Mouse (Mus musculus): ENCODE measurements around the gene Ilvbl.
"Not testable (repeated sequence)": the region's sequence is repeated elsewhere in the genome, so short reads cannot be mapped to it uniquely, and the experiment has no call there.

The Ilvbl gene

GRCm38 (mm10) chr10:78574250-78575104 is at the start of gene Ilvbl:
Gene Ilvbl (plus strand): TSS chr10:78574346.
- DNase-seq (ENCODE audit: low read depth, low spot score) = peak; percentile 96

GRCm38 (mm10) chr10:78525071-78525470 is 49.1 kb upstream of the Ilvbl start:
- not testable (repeated sequence) for DNase-seq (ENCODE audit: low read depth, low spot score)

- DNase-seq (ENCODE audit: low read depth, low spot score) = no peak
Measured at GRCm38 (mm10) chr10:78525511-78525910, 48.6 kb upstream of the Ilvbl start.

GRCm38 (mm10) chr10:78540943-78541342 is 33.2 kb upstream of the Ilvbl start:
- peak; percentile 7 for DNase-seq (ENCODE audit: low read depth, low spot score)

- DNase-seq (ENCODE audit: low read depth, low spot score) = no peak
Measured at GRCm38 (mm10) chr10:78565070-78565469, 9.1 kb upstream of the Ilvbl start.

GRCm38 (mm10) chr10:78569191-78569590 is 5.0 kb upstream of the Ilvbl start:
- DNase-seq (ENCODE audit: low read depth, low spot score) = no peak

GRCm38 (mm10) chr10:78569686-78570085 is 4.5 kb upstream of the Ilvbl start:
- DNase-seq (ENCODE audit: low read depth, low spot score) = no peak

GRCm38 (mm10) chr10:78570416-78570815 is 3.7 kb upstream of the Ilvbl start:
- DNase-seq (ENCODE audit: low read depth, low spot score) = no peak

GRCm38 (mm10) chr10:78570897-78571296 is 3.2 kb upstream of the Ilvbl start:
- DNase-seq (ENCODE audit: low read depth, low spot score) = no peak

GRCm38 (mm10) chr10:78573226-78573625 is 920 bp upstream of the Ilvbl start:
- DNase-seq (ENCODE audit: low read depth, low spot score) = no peak

GRCm38 (mm10) chr10:78575105-78575632 is 1.0 kb downstream of the Ilvbl start:
- no peak for DNase-seq (ENCODE audit: low read depth, low spot score)

GRCm38 (mm10) chr10:78575690-78576089 is 1.5 kb downstream of the Ilvbl start:
- DNase-seq (ENCODE audit: low read depth, low spot score) = no peak

GRCm38 (mm10) chr10:78576435-78577184 is 2.5 kb downstream of the Ilvbl start:
- no peak for DNase-seq (ENCODE audit: low read depth, low spot score)

- no peak for DNase-seq (ENCODE audit: low read depth, low spot score)
Measured at GRCm38 (mm10) chr10:78578204-78578603, 4.1 kb downstream of the Ilvbl start.

- DNase-seq (ENCODE audit: low read depth, low spot score) = no peak
Measured at GRCm38 (mm10) chr10:78581121-78581520, 7.0 kb downstream of the Ilvbl start.

- DNase-seq (ENCODE audit: low read depth, low spot score) = no peak
Measured at GRCm38 (mm10) chr10:78583347-78583746, 9.2 kb downstream of the Ilvbl start.

- no peak for DNase-seq (ENCODE audit: low read depth, low spot score)
Measured at GRCm38 (mm10) chr10:78583939-78584338, 9.8 kb downstream of the Ilvbl start.

GRCm38 (mm10) chr10:78584996-78585395 is 10.8 kb downstream of the Ilvbl start:
- no peak for DNase-seq (ENCODE audit: low read depth, low spot score)

GRCm38 (mm10) chr10:78585606-78586005 is 11.5 kb downstream of the Ilvbl start:
- no peak for DNase-seq (ENCODE audit: low read depth, low spot score)

- DNase-seq (ENCODE audit: low read depth, low spot score) = no peak
Measured at GRCm38 (mm10) chr10:78586026-78586425, 11.9 kb downstream of the Ilvbl start.

- no peak for DNase-seq (ENCODE audit: low read depth, low spot score)
Measured at GRCm38 (mm10) chr10:78589291-78589690, 15.1 kb downstream of the Ilvbl start.

GRCm38 (mm10) chr10:78589901-78590300 is 15.8 kb downstream of the Ilvbl start:
- DNase-seq (ENCODE audit: low read depth, low spot score) = no peak
